Mouse (Mus musculus) lung, postnatal 0 days (tissue): Measurements from ENCODE around the gene Cpne6.

Source experiments
- CTCF ChIP-seq: IDR thresholded peaks from 2 replicates; pipeline ENCODE4 v1.5.1; 2016; ENCODE audit warnings: antibody characterized with exemption, mild to moderate bottlenecking
- EP300 ChIP-seq: IDR thresholded peaks from 2 replicates; pipeline ENCODE4 v1.6.1; 2016; ENCODE audit warnings: antibody characterized with exemption, mild to moderate bottlenecking, control low read depth

GRCm38 (mm10) chr14:55486836-55487235, 23.4 kb upstream of the Cpne6 start:
- TF ChIP-seq CTCF (no peak), EP300 (no peak)
